17 mouse cellular contexts compared by ENCODE assay signal in the genomic region with DNA sequence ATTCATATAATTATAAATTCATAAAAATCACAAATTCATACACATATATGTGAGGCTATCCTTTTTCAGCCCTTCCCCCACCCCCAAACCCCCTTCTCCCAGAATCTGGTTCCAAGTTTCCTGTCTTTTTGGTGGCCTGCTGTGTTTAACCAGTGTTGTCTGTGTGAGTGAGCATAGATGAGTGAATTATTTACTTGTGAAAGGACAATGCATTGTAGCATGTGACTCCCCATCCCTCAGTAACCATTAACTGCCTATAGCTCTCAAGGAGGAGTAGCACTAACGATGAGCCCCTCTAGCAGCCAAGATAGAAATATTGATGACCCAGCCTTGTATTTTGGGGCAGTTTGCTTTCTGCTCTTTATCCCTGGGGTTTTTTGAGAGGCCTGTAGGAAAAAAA.
"Had no signal": no experiment of that assay in that cellular context is flagged by ENCODE, and none has a peak within 500 bp of the region (broad histone marks: within the 10 kb centered on the region; RNA-seq: fewer than 3 reads in every experiment).

No protein-coding gene starts in this region.

- H3K9ac ChIP-seq: intestine, embryonic 15.5 days; limb, embryonic 13.5 days; liver, embryonic 13.5 days; liver, postnatal 0 days; lung, embryonic 14.5 days; stomach, embryonic 15.5 days had no signal

- H3K4me2 ChIP-seq: intestine, embryonic 15.5 days; limb, embryonic 13.5 days; liver, embryonic 13.5 days; lung, embryonic 14.5 days; stomach, embryonic 15.5 days had no signal

- H3K9me3 ChIP-seq: intestine, embryonic 15.5 days; limb, embryonic 10.5 days; limb, embryonic 13.5 days; liver, embryonic 13.5 days; midbrain, embryonic 10.5 days; stomach, embryonic 15.5 days had no signal

- DNase-seq: layer of hippocampus, adult 9-11 months; liver; liver, embryonic 13.5 days; liver, postnatal 0 days; lung, embryonic 14.5 days; midbrain, embryonic 14.5 days; right cerebral cortex, postnatal 25 days; spleen, adult 18-20 months; thymus, postnatal 25 days had no signal

- H3K4me3 ChIP-seq: intestine, embryonic 15.5 days; layer of hippocampus, adult 2 months; limb, embryonic 10.5 days; limb, embryonic 13.5 days; liver, embryonic 13.5 days; megakaryocyte, embryonic 14.5 days; midbrain, embryonic 10.5 days; stomach, embryonic 15.5 days had no signal

- H3K27ac ChIP-seq: intestine, embryonic 15.5 days; layer of hippocampus, adult 2 months; limb, embryonic 10.5 days; liver, embryonic 13.5 days; midbrain, embryonic 10.5 days had no signal

- H3K4me1 ChIP-seq: liver, embryonic 13.5 days; megakaryocyte, embryonic 14.5 days; midbrain, embryonic 10.5 days had no signal

- H3K27me3 ChIP-seq: intestine, embryonic 15.5 days; limb, embryonic 13.5 days; liver, embryonic 13.5 days; megakaryocyte, embryonic 14.5 days; stomach, embryonic 15.5 days had no signal

- ATAC-seq: intestine, embryonic 15.5 days; liver, postnatal 0 days; lung, postnatal 0 days had no signal
